Mouse (Mus musculus): ENCODE results near the gene Rnf8. TPM values are rescaled to one million over a fixed set of nuclear protein-coding genes. Genes with fewer than 3 reads are reported as not detected.

The Rnf8 gene
- total RNA-seq (2023): 42.3 and 53.0 TPM in 2 replicates

GRCm38 (mm10) chr17:29614115-29615023, at the start of gene Rnf8, which contains the start of gene Gm28043:
TSS of gene Rnf8 (plus strand) at chr17:29614790.
TSS of gene Gm28043 (plus strand) at chr17:29614876.

DNA sequence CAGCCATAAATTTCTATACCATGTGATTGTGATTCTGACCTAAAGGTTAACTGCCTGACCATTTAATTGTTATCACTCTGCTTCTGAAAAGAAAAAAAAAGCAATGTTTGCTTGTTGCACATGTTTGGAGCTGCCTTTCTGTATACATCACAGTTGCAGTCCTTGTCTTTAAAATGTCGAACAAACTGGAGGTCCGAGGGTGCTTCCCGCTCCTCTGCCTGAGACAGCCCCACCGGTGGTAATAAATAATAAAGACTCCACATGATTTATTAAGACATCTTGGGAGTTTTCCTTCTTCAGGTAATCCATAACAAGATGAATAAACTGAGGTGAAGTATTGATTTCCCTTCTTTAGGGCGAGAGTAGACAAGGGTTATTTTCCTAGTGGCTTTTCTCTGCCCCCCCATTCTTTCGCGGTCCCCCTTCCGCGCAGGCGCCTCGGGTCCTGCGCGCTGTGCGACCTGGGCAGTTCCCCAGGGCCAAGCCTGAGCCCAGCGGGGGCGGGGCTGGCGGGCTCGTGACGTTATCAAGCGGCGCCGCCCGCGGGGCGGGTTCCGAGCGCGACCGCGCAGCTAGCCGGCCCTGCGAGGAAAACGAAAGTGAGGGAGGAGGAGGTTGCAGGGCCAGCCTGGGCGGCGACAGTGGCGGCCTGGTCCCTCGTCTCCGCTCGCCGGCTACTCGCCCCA, 45.6 kb downstream of the Rnf8 start, which contains the start of gene Cmtr1:
TSS of gene Cmtr1 (plus strand) at position 520 of the 686 bp plus-strand sequence.

Other genes starting within 250 kb of the Rnf8 start
- gene Pim1, start 124.0 kb upstream of the Rnf8 start, total RNA-seq (2023): 666 and 694 TPM in 2 replicates
- not detected in 2 replicates for gene Gm17657, start 65.2 kb upstream of the Rnf8 start, total RNA-seq (2023)
- 12.8 and 13.5 TPM in 2 replicates for gene Tbc1d22b, start 65.0 kb upstream of the Rnf8 start, total RNA-seq (2023)
- gene Tmem217, start 62.4 kb upstream of the Rnf8 start, total RNA-seq (2023): not detected in 2 replicates
- gene Gm28043, start 86 bp downstream of the Rnf8 start, total RNA-seq (2023): 9.9 and 14.1 TPM in 2 replicates
- gene Cmtr1, start 45.8 kb downstream of the Rnf8 start, total RNA-seq (2023): 260 and 305 TPM in 2 replicates
- 9.1 and 15.0 TPM in 2 replicates for gene Ccdc167, start 102.3 kb downstream of the Rnf8 start, total RNA-seq (2023)